Mouse (Mus musculus): Measurements from ENCODE around the gene Ralgds. TPM values are rescaled to one million over a fixed set of nuclear protein-coding genes. Genes with fewer than 3 reads are reported as not detected.
A peak's percentile ranks its signal among the peaks of the same experiment; 100 is the strongest.

Ralgds gene
- polyA plus RNA-seq, 1 experiment from 2014 or later = 44.8 TPM

DNA sequence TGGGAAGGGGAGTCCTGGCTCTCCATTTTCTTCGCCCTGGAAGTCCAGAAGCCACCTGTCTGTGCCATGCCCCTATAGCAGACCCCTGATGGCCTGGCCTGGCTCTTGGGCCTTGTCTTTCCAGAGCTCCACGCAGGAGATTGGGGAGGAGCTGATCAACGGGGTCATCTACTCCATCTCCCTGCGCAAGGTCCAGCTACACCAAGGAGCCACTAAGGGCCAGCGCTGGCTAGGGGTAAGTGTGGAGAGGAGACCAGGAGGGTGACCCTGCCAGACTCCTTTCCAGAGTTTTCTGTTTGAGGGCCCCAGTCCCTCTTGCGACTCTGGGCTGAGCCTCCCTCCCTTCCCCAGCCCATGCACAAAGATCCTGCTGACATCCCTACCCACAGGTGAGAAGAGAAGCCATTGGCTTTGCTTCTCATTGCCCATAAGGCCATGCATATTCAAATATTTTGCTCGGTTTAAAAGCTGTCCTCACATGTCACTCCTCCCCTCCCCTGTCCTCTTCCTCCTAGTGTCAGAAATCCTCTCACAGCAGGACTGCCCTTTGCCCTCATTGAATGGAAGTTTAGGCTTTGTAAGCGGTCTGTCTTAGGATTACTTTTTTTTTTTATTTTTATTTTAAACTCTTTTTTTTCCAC lies 27.8 kb downstream of the Ralgds start:
- no peak overlapping the region for H3K27ac ChIP-seq (replicated peaks; ENCODE audit: low read depth, low read length)
- no peak overlapping the region for H3K4me3 ChIP-seq (ENCODE audit: low read depth, low read length)
- no peaks in the 10 kb centered on the region for H3K9me3 ChIP-seq (replicated peaks; ENCODE audit: control insufficient read depth, low read length)
- ATAC-seq (replicated peaks; ENCODE audit: insufficient number of reproducible peaks, low FRiP score, low TSS enrichment, low read depth) (no peak), DNase-seq (ENCODE audit: low spot score) (no peak)
- no peak overlapping the region for H3K4me2 ChIP-seq (ENCODE audit: low read depth, low read length)
- H3K9ac ChIP-seq (replicated peaks; ENCODE audit: low read length) = no peak overlapping the region
- H3K36me3 ChIP-seq (replicated peaks; ENCODE audit: control insufficient read depth, insufficient read depth, low read depth, low read length) = peaks cover 9% of the 10 kb centered on the region
- 78% methylated on average over 8 of the region's 8 CpGs for WGBS
- no peaks in the 10 kb centered on the region for H3K27me3 ChIP-seq (ENCODE audit: control insufficient read depth, insufficient read depth, low read length)
- H3K4me1 ChIP-seq (ENCODE audit: control insufficient read depth, insufficient read depth, low read length) = peaks cover 10% of the 10 kb centered on the region

DNA sequence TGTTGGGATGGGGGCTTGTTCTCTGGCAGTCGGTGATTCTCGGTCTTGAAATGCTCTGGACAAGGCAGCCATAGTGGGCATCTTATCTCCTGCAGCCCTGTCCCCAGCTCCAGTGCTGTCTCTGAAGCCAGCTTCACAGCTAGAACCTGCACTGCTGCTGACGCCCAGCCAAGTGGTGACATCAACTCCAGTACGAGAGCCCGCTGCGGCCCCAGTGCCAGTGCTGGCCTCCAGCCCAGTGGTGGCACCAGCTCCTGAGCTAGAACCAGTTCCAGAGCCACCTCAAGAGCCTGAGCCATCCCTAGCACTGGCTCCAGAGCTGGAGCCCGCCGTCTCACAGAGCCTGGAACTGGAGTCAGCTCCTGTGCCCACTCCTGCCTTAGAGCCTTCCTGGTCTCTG lies 31.0 kb downstream of the Ralgds start:
- Histone ChIP-seq H3K4me3 (ENCODE audit: low read depth, low read length) (no peak overlapping the region), H3K27ac (replicated peaks; ENCODE audit: low read depth, low read length) (no peak overlapping the region), H3K36me3 (replicated peaks; ENCODE audit: control insufficient read depth, insufficient read depth, low read depth, low read length) (peaks cover 13% of the 10 kb centered on the region), H3K4me1 (ENCODE audit: control insufficient read depth, insufficient read depth, low read length) (peaks cover 7% of the 10 kb centered on the region), H3K9ac (replicated peaks; ENCODE audit: low read length) (no peak overlapping the region), H3K9me3 (replicated peaks; ENCODE audit: control insufficient read depth, low read length) (no peaks in the 10 kb centered on the region), H3K27me3 (ENCODE audit: control insufficient read depth, insufficient read depth, low read length) (no peaks in the 10 kb centered on the region), H3K4me2 (ENCODE audit: low read depth, low read length) (no peak overlapping the region)
- ATAC-seq (replicated peaks; ENCODE audit: insufficient number of reproducible peaks, low FRiP score, low TSS enrichment, low read depth) = no peak
- WGBS = 90% methylated on average over 8 of the region's 8 CpGs
- DNase-seq (ENCODE audit: low spot score) = no peak

DNA sequence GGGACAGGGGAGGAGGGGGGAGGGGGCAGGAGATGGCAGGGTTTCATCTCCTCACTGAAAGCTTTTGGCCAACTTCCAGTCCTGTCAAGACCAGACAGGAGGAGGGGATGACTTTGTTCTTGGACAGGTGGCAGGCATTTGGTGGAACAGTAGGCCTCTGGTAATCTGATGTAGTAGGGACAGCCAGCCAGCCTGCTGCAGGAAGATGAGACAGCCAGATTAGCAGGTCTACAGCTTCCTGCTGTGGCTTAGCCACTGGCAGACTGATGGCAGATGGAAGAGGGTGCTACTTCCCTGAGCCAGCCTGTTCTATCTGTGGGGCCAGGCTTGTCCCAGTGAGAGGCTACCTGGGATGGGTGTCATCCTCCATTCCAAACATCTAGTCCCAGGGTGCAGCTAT lies 33.1 kb downstream of the Ralgds start:
- Histone ChIP-seq H3K4me1 (ENCODE audit: control insufficient read depth, insufficient read depth, low read length) (no peaks in the 10 kb centered on the region), H3K27me3 (ENCODE audit: control insufficient read depth, insufficient read depth, low read length) (no peaks in the 10 kb centered on the region), H3K27ac (replicated peaks; ENCODE audit: low read depth, low read length) (no peak overlapping the region), H3K36me3 (replicated peaks; ENCODE audit: control insufficient read depth, insufficient read depth, low read depth, low read length) (peaks cover 22% of the 10 kb centered on the region), H3K4me3 (ENCODE audit: low read depth, low read length) (no peak overlapping the region), H3K4me2 (ENCODE audit: low read depth, low read length) (no peak overlapping the region), H3K9me3 (replicated peaks; ENCODE audit: control insufficient read depth, low read length) (no peaks in the 10 kb centered on the region), H3K9ac (replicated peaks; ENCODE audit: low read length) (no peak overlapping the region)
- ATAC-seq (replicated peaks; ENCODE audit: insufficient number of reproducible peaks, low FRiP score, low TSS enrichment, low read depth) (no peak), DNase-seq (ENCODE audit: low spot score) (no peak)

DNA sequence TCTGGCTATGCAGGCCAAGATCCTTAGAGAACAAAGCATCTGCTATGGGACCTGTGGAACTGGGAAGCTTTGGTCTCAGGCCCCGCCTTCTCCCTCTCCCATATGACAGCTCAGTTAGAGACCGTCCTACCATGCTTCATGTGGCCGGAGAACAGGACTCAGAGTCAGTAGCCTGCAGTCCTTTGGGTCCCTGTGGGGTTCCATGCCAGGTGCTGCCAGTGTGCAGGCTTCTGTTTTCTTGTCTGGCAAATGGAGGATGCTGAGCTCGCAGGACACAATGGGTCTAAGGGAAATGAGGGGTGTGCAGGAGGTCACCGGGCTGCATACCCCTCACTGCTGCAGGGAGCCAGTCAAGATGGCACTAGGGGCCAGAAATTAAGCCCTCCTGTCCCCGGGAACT lies 33.6 kb downstream of the Ralgds start:
- H3K4me2 ChIP-seq (ENCODE audit: low read depth, low read length) = no peak overlapping the region
- H3K9me3 ChIP-seq (replicated peaks; ENCODE audit: control insufficient read depth, low read length) = no peaks in the 10 kb centered on the region
- H3K36me3 ChIP-seq (replicated peaks; ENCODE audit: control insufficient read depth, insufficient read depth, low read depth, low read length) = peaks cover 22% of the 10 kb centered on the region
- WGBS = 81% methylated on average over 6 of the region's 6 CpGs
- no peak overlapping the region for H3K9ac ChIP-seq (replicated peaks; ENCODE audit: low read length)
- DNase-seq (ENCODE audit: low spot score) (no peak), ATAC-seq (replicated peaks; ENCODE audit: insufficient number of reproducible peaks, low FRiP score, low TSS enrichment, low read depth) (no peak)
- no peak overlapping the region for H3K4me3 ChIP-seq (ENCODE audit: low read depth, low read length)
- H3K4me1 ChIP-seq (ENCODE audit: control insufficient read depth, insufficient read depth, low read length) = no peaks in the 10 kb centered on the region
- H3K27me3 ChIP-seq (ENCODE audit: control insufficient read depth, insufficient read depth, low read length) = no peaks in the 10 kb centered on the region
- no peak overlapping the region for H3K27ac ChIP-seq (replicated peaks; ENCODE audit: low read depth, low read length)

DNA sequence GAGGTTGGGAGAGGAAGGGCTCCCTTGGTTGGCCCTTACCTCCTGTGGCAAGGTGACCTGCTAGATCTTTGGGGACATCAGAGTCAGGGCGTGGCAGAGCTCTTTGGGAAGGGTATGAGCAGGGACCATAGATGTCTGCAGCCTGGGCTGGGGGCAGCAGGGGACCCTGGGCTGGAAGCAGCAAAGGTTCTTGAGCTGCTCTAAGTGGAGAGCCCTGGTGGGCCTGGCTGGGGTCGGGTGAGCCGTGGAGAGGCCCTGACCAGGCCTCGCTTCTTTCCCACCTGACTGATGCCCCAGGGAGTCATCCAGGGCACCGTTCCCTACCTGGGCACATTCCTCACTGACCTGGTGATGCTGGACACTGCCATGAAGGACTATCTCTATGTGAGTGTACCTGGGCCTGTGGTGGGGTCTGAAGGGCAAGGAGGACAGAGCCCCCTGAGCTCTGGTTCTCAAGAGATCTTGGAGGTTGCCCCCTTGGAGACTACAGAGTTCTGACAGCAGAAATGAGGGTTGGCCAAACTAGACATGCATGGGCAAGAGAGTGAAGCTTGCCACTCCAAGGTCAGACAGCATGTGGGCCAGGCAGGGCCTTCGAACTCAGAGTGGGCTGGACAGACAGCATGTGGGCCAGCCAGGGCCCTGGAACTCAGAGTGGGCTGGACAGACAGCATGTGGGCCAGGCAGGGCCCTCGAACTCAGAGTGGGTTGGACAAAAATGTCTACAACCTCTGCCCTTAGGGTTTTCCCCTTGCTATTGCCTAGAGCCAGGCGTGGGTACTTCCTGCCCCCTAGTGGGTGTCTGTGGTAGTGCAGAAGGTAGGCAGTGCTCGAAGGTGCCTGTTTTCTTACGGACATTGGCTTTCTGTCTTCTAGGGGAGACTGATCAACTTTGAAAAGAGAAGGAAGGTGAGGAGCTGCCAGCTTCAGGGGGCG lies 34.6 kb downstream of the Ralgds start:
- WGBS = 50% methylated on average over 11 of the region's 11 CpGs
- peaks cover 22% of the 10 kb centered on the region for H3K36me3 ChIP-seq (replicated peaks; ENCODE audit: control insufficient read depth, insufficient read depth, low read depth, low read length)

DNA sequence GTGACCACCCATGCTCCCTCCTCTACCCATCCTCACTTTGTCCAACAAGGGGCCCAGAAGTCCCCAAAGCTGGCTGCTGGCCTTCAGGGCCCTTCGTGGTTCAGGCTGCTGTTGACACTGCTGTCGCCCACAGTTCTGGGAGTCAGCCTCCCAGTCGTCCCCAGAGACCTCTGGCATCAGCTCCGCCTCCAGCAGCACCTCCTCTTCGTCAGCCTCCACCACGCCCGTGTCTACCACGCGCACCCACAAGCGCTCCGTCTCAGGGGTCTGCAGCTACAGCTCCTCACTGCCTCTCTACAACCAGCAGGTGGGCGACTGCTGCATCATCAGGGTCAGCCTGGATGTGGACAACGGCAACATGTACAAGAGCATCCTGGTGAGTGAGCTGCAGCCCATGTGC lies 36.2 kb downstream of the Ralgds start:
- no peak for DNase-seq (ENCODE audit: low spot score)
- H3K4me3 ChIP-seq (ENCODE audit: low read depth, low read length) = no peak overlapping the region
- H3K4me2 ChIP-seq (ENCODE audit: low read depth, low read length) = no peak overlapping the region
- H3K9ac ChIP-seq (replicated peaks; ENCODE audit: low read length) = no peak overlapping the region
- no peak overlapping the region for H3K27ac ChIP-seq (replicated peaks; ENCODE audit: low read depth, low read length)
- H3K27me3 ChIP-seq (ENCODE audit: control insufficient read depth, insufficient read depth, low read length) = no peaks in the 10 kb centered on the region
- peaks cover 22% of the 10 kb centered on the region for H3K36me3 ChIP-seq (replicated peaks; ENCODE audit: control insufficient read depth, insufficient read depth, low read depth, low read length)
- WGBS = 92% methylated on average over 13 of the region's 13 CpGs
- no peaks in the 10 kb centered on the region for H3K9me3 ChIP-seq (replicated peaks; ENCODE audit: control insufficient read depth, low read length)
- no peak for ATAC-seq (replicated peaks; ENCODE audit: insufficient number of reproducible peaks, low FRiP score, low TSS enrichment, low read depth)
- H3K4me1 ChIP-seq (ENCODE audit: control insufficient read depth, insufficient read depth, low read length) = no peaks in the 10 kb centered on the region

More for the DNA sequence above, 34.6 kb downstream of the Ralgds start:
- H3K27ac ChIP-seq (replicated peaks; ENCODE audit: low read depth, low read length) = no peak overlapping the region
- no peak for ATAC-seq (replicated peaks; ENCODE audit: insufficient number of reproducible peaks, low FRiP score, low TSS enrichment, low read depth)
- H3K4me1 ChIP-seq (ENCODE audit: control insufficient read depth, insufficient read depth, low read length) = no peaks in the 10 kb centered on the region
- no peak overlapping the region for H3K4me3 ChIP-seq (ENCODE audit: low read depth, low read length)
- no peak overlapping the region for H3K9ac ChIP-seq (replicated peaks; ENCODE audit: low read length)
- H3K9me3 ChIP-seq (replicated peaks; ENCODE audit: control insufficient read depth, low read length) = no peaks in the 10 kb centered on the region
- no peaks in the 10 kb centered on the region for H3K27me3 ChIP-seq (ENCODE audit: control insufficient read depth, insufficient read depth, low read length)
- no peak overlapping the region for H3K4me2 ChIP-seq (ENCODE audit: low read depth, low read length)
- peak; percentile 85 for DNase-seq (ENCODE audit: low spot score)

DNA sequence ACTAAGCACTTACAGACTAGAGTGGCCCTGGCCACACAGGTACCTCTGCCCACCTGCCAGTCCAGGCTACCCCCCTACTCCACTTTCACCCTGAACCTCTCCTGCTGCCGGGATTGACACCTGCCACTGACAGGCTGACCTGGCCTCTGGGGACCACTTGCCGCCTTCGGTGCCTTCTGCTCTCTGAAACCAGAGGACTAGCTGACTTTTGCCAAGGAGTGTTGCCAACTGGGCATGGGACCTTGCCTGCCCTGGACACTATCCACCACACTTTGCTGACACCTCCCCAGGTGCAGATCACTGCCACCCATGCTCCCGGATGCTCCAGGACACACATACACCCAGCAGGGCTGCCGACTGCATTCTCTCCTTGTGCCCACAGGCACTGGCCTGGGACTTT lies 39.4 kb downstream of the Ralgds start:
- H3K9ac ChIP-seq (replicated peaks; ENCODE audit: low read length) = no peak overlapping the region
- peaks cover 13% of the 10 kb centered on the region for H3K36me3 ChIP-seq (replicated peaks; ENCODE audit: control insufficient read depth, insufficient read depth, low read depth, low read length)
- no peak overlapping the region for H3K4me2 ChIP-seq (ENCODE audit: low read depth, low read length)
- H3K4me1 ChIP-seq (ENCODE audit: control insufficient read depth, insufficient read depth, low read length) = no peaks in the 10 kb centered on the region
- no peaks in the 10 kb centered on the region for H3K27me3 ChIP-seq (ENCODE audit: control insufficient read depth, insufficient read depth, low read length)
- 93% methylated on average over 5 of the region's 5 CpGs for WGBS
- H3K27ac ChIP-seq (replicated peaks; ENCODE audit: low read depth, low read length) = no peak overlapping the region
- H3K9me3 ChIP-seq (replicated peaks; ENCODE audit: control insufficient read depth, low read length) = no peaks in the 10 kb centered on the region
- ATAC-seq (replicated peaks; ENCODE audit: insufficient number of reproducible peaks, low FRiP score, low TSS enrichment, low read depth) (no peak), DNase-seq (ENCODE audit: low spot score) (no peak)
- no peak overlapping the region for H3K4me3 ChIP-seq (ENCODE audit: low read depth, low read length)

DNA sequence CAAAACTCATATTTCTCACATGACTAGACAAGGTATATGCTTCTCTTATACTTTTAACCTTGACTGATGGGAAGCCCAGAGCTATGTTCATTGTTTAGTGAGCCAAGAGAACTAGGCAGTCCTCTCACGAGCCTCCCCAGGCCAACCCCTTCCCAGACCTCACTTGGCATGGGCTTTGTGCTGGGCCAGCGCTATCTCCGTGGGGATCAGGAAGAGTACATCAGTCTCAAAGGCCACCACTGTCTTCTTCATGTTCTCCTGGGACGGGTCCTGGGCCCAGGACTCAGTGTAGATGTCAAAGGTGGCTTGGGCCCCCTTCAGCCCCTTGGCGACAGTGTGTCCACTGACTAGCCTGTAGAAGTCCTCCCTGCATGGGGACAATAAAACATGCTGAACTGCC lies 44.5 kb downstream of the Ralgds start:
- ATAC-seq (replicated peaks; ENCODE audit: insufficient number of reproducible peaks, low FRiP score, low TSS enrichment, low read depth) = no peak
- H3K9ac ChIP-seq (replicated peaks; ENCODE audit: low read length) = no peak overlapping the region
- WGBS = 83% methylated on average over 5 of the region's 5 CpGs

More for the DNA sequence above, 44.5 kb downstream of the Ralgds start:
- Histone ChIP-seq H3K4me1 (ENCODE audit: control insufficient read depth, insufficient read depth, low read length) (no peaks in the 10 kb centered on the region), H3K4me3 (ENCODE audit: low read depth, low read length) (no peak overlapping the region), H3K27me3 (ENCODE audit: control insufficient read depth, insufficient read depth, low read length) (no peaks in the 10 kb centered on the region), H3K27ac (replicated peaks; ENCODE audit: low read depth, low read length) (no peak overlapping the region), H3K4me2 (ENCODE audit: low read depth, low read length) (no peak overlapping the region), H3K36me3 (replicated peaks; ENCODE audit: control insufficient read depth, insufficient read depth, low read depth, low read length) (no peaks in the 10 kb centered on the region), H3K9me3 (replicated peaks; ENCODE audit: control insufficient read depth, low read length) (no peaks in the 10 kb centered on the region)
- no peak for DNase-seq (ENCODE audit: low spot score)

Measured in embryonic facial prominence, embryonic 11.5 days (tissue).